Mouse (Mus musculus): ENCODE data around the gene Pcnx3. TPM values are rescaled to one million over a fixed set of nuclear protein-coding genes. Genes with fewer than 3 reads are reported as not detected.

Pcnx3 gene
- polyA plus RNA-seq, 1 experiment from 2014 or later: 29.1 TPM

- no peak for ATAC-seq (ENCODE audit: insufficient number of reproducible peaks, low FRiP score, low TSS enrichment, low read depth)
- no peak overlapping the region for H3K4me2 ChIP-seq (ENCODE audit: low read depth, severe bottlenecking)
- 46% methylated on average over 10 of the region's 10 CpGs for WGBS
- no peak for DNase-seq (ENCODE audit: low spot score)
- H3K9me3 ChIP-seq (ENCODE audit: control insufficient read depth, low read length): no peaks in the 10 kb centered on the region
- H3K27me3 ChIP-seq (ENCODE audit: control insufficient read depth, insufficient read depth, low read length): no peaks in the 10 kb centered on the region
- H3K36me3 ChIP-seq (ENCODE audit: control insufficient read depth, insufficient read depth, low read length): peaks cover 24% of the 10 kb centered on the region
- no peak overlapping the region for H3K27ac ChIP-seq (replicated peaks; ENCODE audit: low read depth, low read length)
- H3K4me1 ChIP-seq (ENCODE audit: control insufficient read depth, insufficient read depth, low read length): 0 out of 2 replicates have a peak, but pooled peaks cover 2% of the 10 kb centered on the region
- H3K9ac ChIP-seq (ENCODE audit: low read length): no peak overlapping the region
- H3K4me3 ChIP-seq (ENCODE audit: low read depth, low read length): no peak overlapping the region
Observed at GRCm38 (mm10) chr19:5704801-5705571, 16.3 kb upstream of the Pcnx3 start.

GRCm38 (mm10) chr19:5704163-5704800 is 15.6 kb upstream of the Pcnx3 start, which contains the start of gene Kcnk7:
Gene Kcnk7 (plus strand): TSS chr19:5704367.
- H3K4me3 ChIP-seq (ENCODE audit: low read depth, low read length): 0 out of 2 replicates have a peak within 1 kb of the TSS, but pooled peaks have one; percentile 6
- WGBS: 68% methylated on average over 17 of the region's 17 CpGs
- no peak within 1 kb of the TSS for H3K9ac ChIP-seq (ENCODE audit: low read length)
- H3K27ac ChIP-seq (replicated peaks; ENCODE audit: low read depth, low read length): no peak within 1 kb of the TSS
- no peak within 1 kb of the TSS for H3K4me2 ChIP-seq (ENCODE audit: low read depth, severe bottlenecking)
- 0 out of 2 replicates have a peak, but pooled peaks cover 2% of the 10 kb centered on the region for H3K4me1 ChIP-seq (ENCODE audit: control insufficient read depth, insufficient read depth, low read length)
- no peak for ATAC-seq (ENCODE audit: insufficient number of reproducible peaks, low FRiP score, low TSS enrichment, low read depth)
- no peaks in the 10 kb centered on the region for H3K9me3 ChIP-seq (ENCODE audit: control insufficient read depth, low read length)
- H3K36me3 ChIP-seq (ENCODE audit: control insufficient read depth, insufficient read depth, low read length): peaks cover 26% of the 10 kb centered on the region
- H3K27me3 ChIP-seq (ENCODE audit: control insufficient read depth, insufficient read depth, low read length): no peaks in the 10 kb centered on the region
- no peak for DNase-seq (ENCODE audit: low spot score)

- no peak for ATAC-seq (ENCODE audit: insufficient number of reproducible peaks, low FRiP score, low TSS enrichment, low read depth)
- no peak overlapping the region for H3K27ac ChIP-seq (replicated peaks; ENCODE audit: low read depth, low read length)
Observed at GRCm38 (mm10) chr19:5695849-5696462, 7.2 kb upstream of the Pcnx3 start.

DNA sequence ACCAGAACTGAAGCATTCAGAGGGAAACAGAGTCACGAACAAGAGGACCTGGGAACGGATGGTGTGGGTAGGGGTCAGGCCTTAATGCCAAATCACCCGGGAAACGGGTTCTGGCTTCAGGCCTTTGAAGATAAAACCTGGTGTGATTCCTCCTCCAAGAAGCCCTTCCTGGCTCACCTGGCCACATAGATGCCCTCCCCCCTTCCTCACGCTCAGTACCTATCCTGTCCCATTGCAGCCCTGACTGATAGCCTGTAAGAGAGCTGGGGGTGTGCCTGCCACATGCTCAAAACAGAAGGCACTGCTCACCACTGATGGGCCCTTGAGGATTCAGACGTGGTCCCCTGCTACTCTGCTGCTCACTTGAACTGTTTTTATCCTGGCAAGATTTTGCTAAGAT is 5.1 kb upstream of the Pcnx3 start:
- no peak overlapping the region for H3K4me3 ChIP-seq (ENCODE audit: low read depth, low read length)
- H3K4me1 ChIP-seq (ENCODE audit: control insufficient read depth, insufficient read depth, low read length): peaks cover 35% of the 10 kb centered on the region
- no peak overlapping the region for H3K4me2 ChIP-seq (ENCODE audit: low read depth, severe bottlenecking)
- H3K9ac ChIP-seq (ENCODE audit: low read length): no peak overlapping the region
- peaks cover 21% of the 10 kb centered on the region for H3K36me3 ChIP-seq (ENCODE audit: control insufficient read depth, insufficient read depth, low read length)
- 83% methylated on average over 6 of the region's 6 CpGs for WGBS
- no peaks in the 10 kb centered on the region for H3K27me3 ChIP-seq (ENCODE audit: control insufficient read depth, insufficient read depth, low read length)
- no peak for ATAC-seq (ENCODE audit: insufficient number of reproducible peaks, low FRiP score, low TSS enrichment, low read depth)
- no peak for DNase-seq (ENCODE audit: low spot score)
- no peaks in the 10 kb centered on the region for H3K9me3 ChIP-seq (ENCODE audit: control insufficient read depth, low read length)
- H3K27ac ChIP-seq (replicated peaks; ENCODE audit: low read depth, low read length): no peak overlapping the region

More at GRCm38 (mm10) chr19:5695849-5696462, 7.2 kb upstream of the Pcnx3 start:
- no peak overlapping the region for H3K9ac ChIP-seq (ENCODE audit: low read length)
- peak overlapping the region; percentile 16; the same call in 1 of the 2 replicates for H3K4me3 ChIP-seq (ENCODE audit: low read depth, low read length)
- peak overlapping the region; percentile 44 for H3K4me2 ChIP-seq (ENCODE audit: low read depth, severe bottlenecking)
- WGBS: 13% methylated on average over 41 of the region's 41 CpGs
- no peaks in the 10 kb centered on the region for H3K27me3 ChIP-seq (ENCODE audit: control insufficient read depth, insufficient read depth, low read length)
- no peaks in the 10 kb centered on the region for H3K9me3 ChIP-seq (ENCODE audit: control insufficient read depth, low read length)
- H3K36me3 ChIP-seq (ENCODE audit: control insufficient read depth, insufficient read depth, low read length): peaks cover 30% of the 10 kb centered on the region
- peaks cover 27% of the 10 kb centered on the region for H3K4me1 ChIP-seq (ENCODE audit: control insufficient read depth, insufficient read depth, low read length)
- DNase-seq (ENCODE audit: low spot score): peak; percentile 63

- Histone ChIP-seq H3K4me3 (ENCODE audit: low read depth, low read length) (0 out of 2 replicates have a peak overlapping the region, but pooled peaks have one; percentile 7), H3K4me1 (ENCODE audit: control insufficient read depth, insufficient read depth, low read length) (peaks cover 35% of the 10 kb centered on the region), H3K36me3 (ENCODE audit: control insufficient read depth, insufficient read depth, low read length) (peaks cover 21% of the 10 kb centered on the region), H3K27ac (replicated peaks; ENCODE audit: low read depth, low read length) (peak overlapping the region; percentile 22; the same call in 1 of the 2 replicates), H3K9me3 (ENCODE audit: control insufficient read depth, low read length) (no peaks in the 10 kb centered on the region), H3K27me3 (ENCODE audit: control insufficient read depth, insufficient read depth, low read length) (no peaks in the 10 kb centered on the region), H3K4me2 (ENCODE audit: low read depth, severe bottlenecking) (peak overlapping the region; percentile 99; the same call in 1 of the 2 replicates), H3K9ac (ENCODE audit: low read length) (no peak overlapping the region)
- 85% methylated on average over 10 of the region's 10 CpGs for WGBS
- DNase-seq (ENCODE audit: low spot score): no peak
- ATAC-seq (ENCODE audit: insufficient number of reproducible peaks, low FRiP score, low TSS enrichment, low read depth): no peak
Observed at GRCm38 (mm10) chr19:5692913-5693396, 4.2 kb upstream of the Pcnx3 start.

- ATAC-seq (ENCODE audit: insufficient number of reproducible peaks, low FRiP score, low TSS enrichment, low read depth) (no peak), DNase-seq (ENCODE audit: low spot score) (no peak)
- no peaks in the 10 kb centered on the region for H3K9me3 ChIP-seq (ENCODE audit: control insufficient read depth, low read length)
- peaks cover 41% of the 10 kb centered on the region for H3K4me1 ChIP-seq (ENCODE audit: control insufficient read depth, insufficient read depth, low read length)
- H3K4me2 ChIP-seq (ENCODE audit: low read depth, severe bottlenecking): peak overlapping the region; percentile 99
- peak overlapping the region; percentile 22 for H3K27ac ChIP-seq (replicated peaks; ENCODE audit: low read depth, low read length)
- H3K36me3 ChIP-seq (ENCODE audit: control insufficient read depth, insufficient read depth, low read length): peaks cover 18% of the 10 kb centered on the region
- H3K9ac ChIP-seq (ENCODE audit: low read length): peak overlapping the region; percentile 44
- peak overlapping the region; percentile 96 for H3K4me3 ChIP-seq (ENCODE audit: low read depth, low read length)
- no peaks in the 10 kb centered on the region for H3K27me3 ChIP-seq (ENCODE audit: control insufficient read depth, insufficient read depth, low read length)
- WGBS: 78% methylated on average over 10 of the region's 10 CpGs
Observed at GRCm38 (mm10) chr19:5692086-5692912, 3.6 kb upstream of the Pcnx3 start.

GRCm38 (mm10) chr19:5691601-5692000 is 2.9 kb upstream of the Pcnx3 start:
- Histone ChIP-seq H3K36me3 (ENCODE audit: control insufficient read depth, insufficient read depth, low read length) (peaks cover 18% of the 10 kb centered on the region), H3K9ac (ENCODE audit: low read length) (peak overlapping the region; percentile 44)
- no peak for ATAC-seq (ENCODE audit: insufficient number of reproducible peaks, low FRiP score, low TSS enrichment, low read depth)

More at GRCm38 (mm10) chr19:5691601-5692000, 2.9 kb upstream of the Pcnx3 start:
- H3K4me2 ChIP-seq (ENCODE audit: low read depth, severe bottlenecking): peak overlapping the region; percentile 99
- WGBS: 88% methylated on average over 5 of the region's 5 CpGs
- peaks cover 43% of the 10 kb centered on the region for H3K4me1 ChIP-seq (ENCODE audit: control insufficient read depth, insufficient read depth, low read length)
- peak overlapping the region; percentile 10; the same call in 1 of the 2 replicates for H3K27ac ChIP-seq (replicated peaks; ENCODE audit: low read depth, low read length)
- no peak for DNase-seq (ENCODE audit: low spot score)
- peak overlapping the region; percentile 96 for H3K4me3 ChIP-seq (ENCODE audit: low read depth, low read length)
- H3K27me3 ChIP-seq (ENCODE audit: control insufficient read depth, insufficient read depth, low read length): no peaks in the 10 kb centered on the region
- H3K9me3 ChIP-seq (ENCODE audit: control insufficient read depth, low read length): no peaks in the 10 kb centered on the region
